Mouse (Mus musculus) small intestine, adult 2 months (tissue): ENCODE results near the gene Ankrd28.

Experiments used
- CTCF ChIP-seq: fragments of 200-500 bp; IDR thresholded peaks from 2 replicates; pipeline ENCODE4 v1.5.1; 2012; ENCODE audit warnings: low read depth, mild to moderate bottlenecking, control low read depth, inconsistent platforms, low read length, moderate library complexity, mixed read lengths; ENCODE audit not compliant: insufficient replicate concordance, insufficient read length; ENCODE audit errors: extremely low read depth
- POLR2A ChIP-seq: fragments of 200-500 bp; IDR thresholded peaks from 2 replicates; pipeline ENCODE4 v1.6.1; 2012; ENCODE audit warnings: low read depth, mild to moderate bottlenecking, control low read depth, inconsistent platforms, low read length, moderate library complexity

DNA sequence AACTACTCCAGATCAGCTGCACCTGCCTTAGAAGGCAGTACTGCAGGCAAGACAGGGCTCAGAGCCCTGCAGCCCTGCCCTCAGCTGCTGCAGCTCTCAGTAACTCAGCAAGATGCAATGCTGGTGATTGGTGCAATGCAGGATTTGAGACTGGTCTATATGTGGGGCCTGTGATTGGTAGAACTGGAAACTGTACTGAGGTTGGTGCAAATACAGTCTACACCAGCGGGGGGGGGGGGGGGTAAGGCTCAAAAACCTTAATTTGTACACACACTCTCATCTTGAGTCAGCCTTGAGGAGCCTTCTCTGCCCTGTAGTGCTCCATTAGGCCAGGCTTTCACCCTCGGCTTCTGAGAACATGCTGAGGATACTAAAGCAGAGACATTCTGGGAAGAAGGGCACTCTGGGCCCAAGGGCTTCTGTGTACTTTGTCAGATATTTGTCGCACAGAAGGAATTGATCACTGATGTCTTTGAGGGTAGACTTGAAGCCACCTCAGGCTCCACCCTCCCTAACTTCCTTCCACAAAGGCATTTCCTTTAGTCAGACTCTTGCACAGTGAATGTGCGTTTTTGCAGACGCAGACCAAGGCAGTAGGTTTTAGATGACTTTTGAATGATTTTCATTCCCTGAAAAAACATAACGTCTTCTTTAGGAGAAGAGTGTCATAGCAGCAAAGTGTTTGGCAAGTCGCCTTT lies 146.0 kb downstream of the Ankrd28 start:
- no peak for TF ChIP-seq POLR2A
- no peak for TF ChIP-seq CTCF
